Mouse (Mus musculus): ENCODE results near the gene Acin1. TPM values are rescaled to one million over a fixed set of nuclear protein-coding genes. Genes with fewer than 3 reads are reported as not detected.
A peak's percentile ranks its signal among the peaks of the same experiment; 100 is the strongest.

Gene Acin1
- total and polyA plus RNA-seq, 2 experiments from 2014 or later, result 56.0 to 69.7 TPM

DNA sequence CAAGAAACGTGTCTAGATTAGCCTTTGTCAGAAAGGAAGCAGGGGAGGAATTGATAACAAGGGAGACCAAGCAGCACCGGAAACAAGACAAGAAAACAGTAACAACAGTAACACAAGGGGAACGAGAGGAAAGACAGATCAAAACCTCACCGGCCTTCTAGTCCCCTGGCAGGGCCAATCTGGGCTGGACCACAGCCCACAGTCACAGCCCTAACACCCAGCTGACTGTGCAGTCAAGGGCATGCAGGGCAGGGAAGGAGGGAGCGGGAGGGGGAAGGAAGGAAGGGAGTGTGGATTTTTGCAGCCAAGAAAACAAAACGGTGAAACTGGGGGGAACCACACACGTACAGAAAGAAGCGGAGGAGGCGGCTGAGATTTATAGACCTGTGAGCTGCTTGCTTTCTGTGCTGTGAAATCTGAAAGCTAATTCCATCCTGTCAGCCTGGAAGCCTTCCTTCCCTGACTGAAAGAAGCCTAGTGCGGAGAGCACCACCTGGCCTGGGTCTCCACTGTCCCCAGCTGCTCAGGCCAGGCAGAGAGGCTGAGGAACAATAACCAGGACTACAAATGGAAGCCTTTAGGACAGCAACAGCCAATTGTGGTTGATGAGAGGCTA, 94.3 kb downstream of the Acin1 start:
- Histone ChIP-seq H3K4me3 (ENCODE audit: low read depth, low read length) (no peak overlapping the region), H3K9ac (replicated peaks; ENCODE audit: low read depth, low read length) (peak overlapping the region; percentile 26; the same call in 1 of the 2 replicates), H3K4me2 (ENCODE audit: low read depth, low read length) (peak overlapping the region; percentile 6; the same call in 1 of the 2 replicates), H3K27me3 (ENCODE audit: control insufficient read depth, insufficient read depth, low read length) (no peaks in the 10 kb centered on the region), H3K27ac (ENCODE audit: low read depth) (peak overlapping the region; percentile 85), H3K9me3 (replicated peaks; ENCODE audit: control insufficient read depth, low read length) (no peaks in the 10 kb centered on the region), H3K36me3 (replicated peaks; ENCODE audit: control insufficient read depth, insufficient read depth, low read length) (no peaks in the 10 kb centered on the region), H3K4me1 (ENCODE audit: control insufficient read depth, insufficient read depth) (peaks cover 17% of the 10 kb centered on the region; the same call in 1 of the 2 replicates)
- TF ChIP-seq CTCF (IDR thresholded peaks at IDR 0.05; ENCODE audit: low read depth) (no peak), EP300 (IDR thresholded peaks at IDR 0.05; ENCODE audit: low read depth) (no peak)
- ATAC-seq (ENCODE audit: insufficient read depth, low read depth), result peak; percentile 90
- 21% methylated on average over 10 of the region's 10 CpGs for WGBS
- DNase-seq (ENCODE audit: low spot score), result peak; percentile 79

MicroRNA genes within 50 kb of the gene (microRNA counts, 519-probe panel; counts per million panel counts)
- microRNA mmu-miR-686, result not detected

Small RNA genes lying within 50 kb of the gene (microRNA-seq; reads per million reads assigned to microRNA genes)
- gene Mir686, result not detected
- gene Mir6948, result not detected

Other genes starting within 250 kb of the Acin1 start
- 81.5 and 110 TPM in 2 replicates for gene Lrp10, start 222.8 kb downstream of the Acin1 start, total RNA-seq (2014; rRNA removed; ENCODE audit: low replicate concordance)
- gene Lrp10, start 222.8 kb downstream of the Acin1 start, polyA plus RNA-seq (2015; fragmentation: Nextera tagmentation; extraction: Ambion mirVana), result 47.8 and 54.4 TPM in 2 replicates
- gene Rem2, start 210.8 kb downstream of the Acin1 start, total RNA-seq (2014; rRNA removed; ENCODE audit: low replicate concordance), result 0.77 TPM in 1 of 2 replicates, not detected in the other
- 0.15 and 0.27 TPM in 2 replicates for gene Rem2, start 210.8 kb downstream of the Acin1 start, polyA plus RNA-seq (2015; fragmentation: Nextera tagmentation; extraction: Ambion mirVana)
- gene Prmt5, start 169.4 kb downstream of the Acin1 start, total RNA-seq (2014; rRNA removed; ENCODE audit: low replicate concordance), result 35.0 and 42.0 TPM in 2 replicates
- 30.6 and 31.6 TPM in 2 replicates for gene Prmt5, start 169.4 kb downstream of the Acin1 start, polyA plus RNA-seq (2015; fragmentation: Nextera tagmentation; extraction: Ambion mirVana)
- gene Haus4, start 132.3 kb downstream of the Acin1 start, total RNA-seq (2014; rRNA removed; ENCODE audit: low replicate concordance), result 84.6 and 109 TPM in 2 replicates
- 26.3 and 27.0 TPM in 2 replicates for gene Haus4, start 132.3 kb downstream of the Acin1 start, polyA plus RNA-seq (2015; fragmentation: Nextera tagmentation; extraction: Ambion mirVana)
- gene Ajuba, start 109.4 kb downstream of the Acin1 start, total RNA-seq (2014; rRNA removed; ENCODE audit: low replicate concordance), result 24.8 and 32.5 TPM in 2 replicates
- gene Ajuba, start 109.4 kb downstream of the Acin1 start, polyA plus RNA-seq (2015; fragmentation: Nextera tagmentation; extraction: Ambion mirVana), result 9.9 and 11.3 TPM in 2 replicates
- 5.3 and 12.4 TPM in 2 replicates for gene 4931414P19Rik, start 80.9 kb downstream of the Acin1 start, total RNA-seq (2014; rRNA removed; ENCODE audit: low replicate concordance)
- 3.3 and 4.0 TPM in 2 replicates for gene 4931414P19Rik, start 80.9 kb downstream of the Acin1 start, polyA plus RNA-seq (2015; fragmentation: Nextera tagmentation; extraction: Ambion mirVana)
- 207 TPM in 2 replicates for gene Psmb5, start 68.9 kb downstream of the Acin1 start, total RNA-seq (2014; rRNA removed; ENCODE audit: low replicate concordance)
- 342 and 350 TPM in 2 replicates for gene Psmb5, start 68.9 kb downstream of the Acin1 start, polyA plus RNA-seq (2015; fragmentation: Nextera tagmentation; extraction: Ambion mirVana)
- not detected in 2 replicates for gene Psmb11, start 65.5 kb downstream of the Acin1 start, total RNA-seq (2014; rRNA removed; ENCODE audit: low replicate concordance)
- not detected in 2 replicates for gene Psmb11, start 65.5 kb downstream of the Acin1 start, polyA plus RNA-seq (2015; fragmentation: Nextera tagmentation; extraction: Ambion mirVana)
- not detected in 2 replicates for gene Gm17606, start 46.0 kb downstream of the Acin1 start, total RNA-seq (2014; rRNA removed; ENCODE audit: low replicate concordance)
- not detected in 2 replicates for gene Gm17606, start 46.0 kb downstream of the Acin1 start, polyA plus RNA-seq (2015; fragmentation: Nextera tagmentation; extraction: Ambion mirVana)
- gene Cdh24, start 45.6 kb downstream of the Acin1 start, total RNA-seq (2014; rRNA removed; ENCODE audit: low replicate concordance), result 6.2 and 7.0 TPM in 2 replicates
- gene Cdh24, start 45.6 kb downstream of the Acin1 start, polyA plus RNA-seq (2015; fragmentation: Nextera tagmentation; extraction: Ambion mirVana), result 0.41 and 0.47 TPM in 2 replicates
- 15.4 and 27.8 TPM in 2 replicates for gene 1700123O20Rik, start 715 bp downstream of the Acin1 start, total RNA-seq (2014; rRNA removed; ENCODE audit: low replicate concordance)
- 39.1 and 40.8 TPM in 2 replicates for gene 1700123O20Rik, start 715 bp downstream of the Acin1 start, polyA plus RNA-seq (2015; fragmentation: Nextera tagmentation; extraction: Ambion mirVana)
- gene Gm29776, start 11.9 kb upstream of the Acin1 start, total RNA-seq (2014; rRNA removed; ENCODE audit: low replicate concordance), result not detected in 2 replicates
- gene Gm29776, start 11.9 kb upstream of the Acin1 start, polyA plus RNA-seq (2015; fragmentation: Nextera tagmentation; extraction: Ambion mirVana), result 0.10 and 0.11 TPM in 2 replicates
- not detected in 2 replicates for gene Cebpe, start 25.2 kb upstream of the Acin1 start, total RNA-seq (2014; rRNA removed; ENCODE audit: low replicate concordance)
- gene Cebpe, start 25.2 kb upstream of the Acin1 start, polyA plus RNA-seq (2015; fragmentation: Nextera tagmentation; extraction: Ambion mirVana), result not detected in 2 replicates
- gene Slc7a8, start 95.0 kb upstream of the Acin1 start, total RNA-seq (2014; rRNA removed; ENCODE audit: low replicate concordance), result 3.1 and 3.2 TPM in 2 replicates
- gene Slc7a8, start 95.0 kb upstream of the Acin1 start, polyA plus RNA-seq (2015; fragmentation: Nextera tagmentation; extraction: Ambion mirVana), result 1.2 and 1.3 TPM in 2 replicates
- gene Rnf212b, start 127.2 kb upstream of the Acin1 start, total RNA-seq (2014; rRNA removed; ENCODE audit: low replicate concordance), result not detected in 2 replicates
- 0.15 TPM in 1 of 2 replicates, not detected in the other for gene Rnf212b, start 127.2 kb upstream of the Acin1 start, polyA plus RNA-seq (2015; fragmentation: Nextera tagmentation; extraction: Ambion mirVana)
- gene Homez, start 184.0 kb upstream of the Acin1 start, total RNA-seq (2014; rRNA removed; ENCODE audit: low replicate concordance), result 4.5 and 5.1 TPM in 2 replicates
- 4.3 and 5.4 TPM in 2 replicates for gene Homez, start 184.0 kb upstream of the Acin1 start, polyA plus RNA-seq (2015; fragmentation: Nextera tagmentation; extraction: Ambion mirVana)
- gene Ppp1r3e, start 190.6 kb upstream of the Acin1 start, total RNA-seq (2014; rRNA removed; ENCODE audit: low replicate concordance), result 0.08 and 1.3 TPM in 2 replicates
- 0.79 and 1.3 TPM in 2 replicates for gene Ppp1r3e, start 190.6 kb upstream of the Acin1 start, polyA plus RNA-seq (2015; fragmentation: Nextera tagmentation; extraction: Ambion mirVana)
- 20.6 and 31.1 TPM in 2 replicates for gene Bcl2l2, start 196.4 kb upstream of the Acin1 start, total RNA-seq (2014; rRNA removed; ENCODE audit: low replicate concordance)
- 2.9 and 3.3 TPM in 2 replicates for gene Bcl2l2, start 196.4 kb upstream of the Acin1 start, polyA plus RNA-seq (2015; fragmentation: Nextera tagmentation; extraction: Ambion mirVana)
- gene Gm20521, start 196.5 kb upstream of the Acin1 start, total RNA-seq (2014; rRNA removed; ENCODE audit: low replicate concordance), result not detected in 2 replicates
- gene Gm20521, start 196.5 kb upstream of the Acin1 start, polyA plus RNA-seq (2015; fragmentation: Nextera tagmentation; extraction: Ambion mirVana), result 0.18 TPM in 1 of 2 replicates, not detected in the other
- gene Pabpn1, start 205.6 kb upstream of the Acin1 start, total RNA-seq (2014; rRNA removed; ENCODE audit: low replicate concordance), result 27.6 and 44.5 TPM in 2 replicates
- gene Pabpn1, start 205.6 kb upstream of the Acin1 start, polyA plus RNA-seq (2015; fragmentation: Nextera tagmentation; extraction: Ambion mirVana), result 35.0 and 36.2 TPM in 2 replicates
- gene Slc22a17, start 226.2 kb upstream of the Acin1 start, total RNA-seq (2014; rRNA removed; ENCODE audit: low replicate concordance), result 46.6 and 46.8 TPM in 2 replicates
- gene Slc22a17, start 226.2 kb upstream of the Acin1 start, polyA plus RNA-seq (2015; fragmentation: Nextera tagmentation; extraction: Ambion mirVana), result 22.3 and 22.7 TPM in 2 replicates
- 12.5 and 22.2 TPM in 2 replicates for gene Efs, start 239.2 kb upstream of the Acin1 start, total RNA-seq (2014; rRNA removed; ENCODE audit: low replicate concordance)
- gene Efs, start 239.2 kb upstream of the Acin1 start, polyA plus RNA-seq (2015; fragmentation: Nextera tagmentation; extraction: Ambion mirVana), result 3.9 and 4.1 TPM in 2 replicates
- not detected in 2 replicates for gene Il25, start 245.8 kb upstream of the Acin1 start, total RNA-seq (2014; rRNA removed; ENCODE audit: low replicate concordance)
- gene Il25, start 245.8 kb upstream of the Acin1 start, polyA plus RNA-seq (2015; fragmentation: Nextera tagmentation; extraction: Ambion mirVana), result 0.11 TPM in 1 of 2 replicates, not detected in the other
- gene Cmtm5, start 249.3 kb upstream of the Acin1 start, total RNA-seq (2014; rRNA removed; ENCODE audit: low replicate concordance), result 3.1 and 8.1 TPM in 2 replicates
- 0.34 and 0.85 TPM in 2 replicates for gene Cmtm5, start 249.3 kb upstream of the Acin1 start, polyA plus RNA-seq (2015; fragmentation: Nextera tagmentation; extraction: Ambion mirVana)

Measured in heart, postnatal 0 days (tissue).